Mouse (Mus musculus): ENCODE results near the gene Agap2.

- TF ChIP-seq CTCF (IDR thresholded peaks at IDR 0.05; ENCODE audit: extremely low read depth, insufficient read length, insufficient replicate concordance, low read depth, low read length) (no peak), POLR2A (IDR thresholded peaks at IDR 0.05; ENCODE audit: low read depth, low read length) (no peak)
These were observed 38.8 kb upstream of the Agap2 start for GRCm38 (mm10) chr10:127036273-127036672.
